Mouse (Mus musculus) intestine, postnatal 0 days (tissue): ENCODE results near the gene 4932414N04Rik. TPM values are rescaled to one million over a fixed set of nuclear protein-coding genes. Genes with fewer than 3 reads are reported as not detected.

Source experiments
- ATAC-seq: fragments of 200-750 bp; cut with Nextera tagmentation; 2 replicates; pipeline ENCODE4 v1.8.0; 2017; ENCODE audit warnings: mild to moderate bottlenecking, moderate TSS enrichment, moderate library complexity
- H3K27ac ChIP-seq: fragments of 300-500 bp; sonication (generic); 2 replicates; pipeline ENCODE4 v1.5.1; 2014; ENCODE audit warnings: mild to moderate bottlenecking, low read depth, low read length, moderate library complexity
- H3K27me3 ChIP-seq: fragments of 300-500 bp; sonication (generic); replicated peaks from 2 replicates; pipeline ENCODE4 v1.6.1; 2014; ENCODE audit warnings: low read length, mixed read lengths; ENCODE audit not compliant: control insufficient read depth, insufficient read depth
- H3K36me3 ChIP-seq: fragments of 300-500 bp; sonication (generic); 2 replicates; pipeline ENCODE4 v1.6.1; 2014; ENCODE audit warnings: mild to moderate bottlenecking, moderate library complexity; ENCODE audit not compliant: control insufficient read depth, insufficient read depth
- H3K4me1 ChIP-seq: fragments of 300-500 bp; sonication (generic); replicated peaks from 2 replicates; pipeline ENCODE4 v1.6.1; 2014; ENCODE audit warnings: antibody characterized with exemption, low read length, mixed read lengths; ENCODE audit not compliant: control insufficient read depth, insufficient read depth
- H3K4me2 ChIP-seq: fragments of 300-500 bp; sonication (generic); replicated peaks from 2 replicates; pipeline ENCODE4 v1.6.1; 2014; ENCODE audit warnings: low read depth, mild to moderate bottlenecking, moderate library complexity
- H3K4me3 ChIP-seq: fragments of 300-500 bp; sonication (generic); 2 replicates; pipeline ENCODE4 v1.5.1; 2014; ENCODE audit warnings: low read depth, low read length
- H3K9ac ChIP-seq: fragments of 300-500 bp; sonication (generic); 2 replicates; pipeline ENCODE4 v1.6.1; 2014; ENCODE audit warnings: mild to moderate bottlenecking, low read depth, low read length
- H3K9me3 ChIP-seq: fragments of 300-500 bp; sonication (generic); 2 replicates; pipeline ENCODE4 v1.6.1; 2016; ENCODE audit warnings: mixed run types; ENCODE audit not compliant: control insufficient read depth
- CTCF ChIP-seq: sonication (generic); IDR thresholded peaks from 2 replicates; pipeline ENCODE4 v1.5.1; 2016; ENCODE audit warnings: low read depth, mild to moderate bottlenecking, control low read depth, antibody characterized with exemption, moderate library complexity
- WGBS: fragments of 180-500 bp; shearing (Covaris S2); extraction: QIAGEN DNeasy Blood & Tissue Kit; methylation state at CpG from one replicate; pipeline ENCODE4 v1.1.7; 2014; 5-methylcytosine and 5-hydroxymethylcytosine counted together
- polyA plus RNA-seq: library from polyadenylated mRNA; unstranded; fragments of >200 nt; fragmentation: Nextera tagmentation; extraction: Ambion mirVana; gene quantifications from 2 replicates; pipeline ENCODE4 v1.2.1, GENCODE M21; 2015

4932414N04Rik gene
- polyA plus RNA-seq, 1 experiment from 2014 or later: not detected

- WGBS: 77% methylated on average over 5 of the region's 5 CpGs
- Histone ChIP-seq H3K4me2 (no peak overlapping the region), H3K36me3 (no peaks in the 10 kb centered on the region), H3K27ac (no peak overlapping the region), H3K27me3 (no peaks in the 10 kb centered on the region), H3K9ac (no peak overlapping the region), H3K4me1 (no peaks in the 10 kb centered on the region), H3K9me3 (no peaks in the 10 kb centered on the region), H3K4me3 (no peak overlapping the region)
- no peak for TF ChIP-seq CTCF
- ATAC-seq: no peak
Measured at GRCm38 (mm10) chr2:68792296-68792695, 136.0 kb downstream of the 4932414N04Rik start.

DNA sequence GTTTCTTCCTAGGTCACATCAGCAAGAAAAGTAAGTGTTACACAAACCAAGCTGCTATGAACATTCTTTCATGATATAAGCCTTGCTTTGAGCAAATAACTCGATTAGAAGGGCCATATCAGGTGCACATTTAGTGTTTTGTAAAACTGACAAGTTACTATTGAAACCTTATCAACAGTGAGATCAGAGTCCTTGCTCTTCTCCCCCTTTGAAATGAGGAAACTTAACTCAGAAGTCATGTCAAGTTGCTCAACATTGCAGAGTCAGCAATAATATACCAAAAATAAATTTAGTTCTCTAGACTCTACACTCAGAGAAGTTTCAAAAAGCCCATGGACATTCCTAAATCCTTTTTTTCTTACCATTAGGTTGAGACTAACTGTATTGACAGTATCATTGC lies 137.2 kb downstream of the 4932414N04Rik start:
- H3K9ac ChIP-seq: no peak overlapping the region
- ATAC-seq: no peak

DNA sequence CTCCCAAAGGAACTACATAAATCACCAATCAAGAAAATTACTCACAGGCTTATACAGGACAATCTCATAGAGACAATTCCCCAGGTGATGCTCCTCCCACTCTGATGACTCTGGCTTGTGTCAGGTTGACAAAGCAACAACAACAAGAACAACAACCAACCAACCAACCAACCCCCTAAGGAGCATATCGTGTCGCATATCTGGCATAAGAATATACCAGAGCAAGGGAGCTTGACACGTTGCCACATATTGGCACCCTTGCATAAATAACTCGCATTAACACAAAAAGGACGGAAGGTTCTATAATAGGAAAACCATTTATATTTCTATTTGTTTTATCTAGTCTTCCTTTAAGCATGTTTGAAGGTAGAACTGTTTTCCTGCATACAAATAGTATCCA lies 137.9 kb downstream of the 4932414N04Rik start:
- no peak overlapping the region for H3K9ac ChIP-seq
- H3K27ac ChIP-seq: no peak overlapping the region
- no peaks in the 10 kb centered on the region for H3K9me3 ChIP-seq
- TF ChIP-seq CTCF: no peak
- no peak for ATAC-seq
- H3K36me3 ChIP-seq: no peaks in the 10 kb centered on the region
- no peak overlapping the region for H3K4me2 ChIP-seq
- WGBS: 92% methylated on average over 5 of the region's 5 CpGs
- H3K4me3 ChIP-seq: no peak overlapping the region
- H3K27me3 ChIP-seq: no peaks in the 10 kb centered on the region
- no peaks in the 10 kb centered on the region for H3K4me1 ChIP-seq

More for the DNA sequence above, 137.2 kb downstream of the 4932414N04Rik start:
- no peaks in the 10 kb centered on the region for H3K9me3 ChIP-seq
- 65% methylated on average over 1 of the region's 1 CpGs for whole genome bisulfite sequencing
- no peaks in the 10 kb centered on the region for H3K4me1 ChIP-seq
- TF ChIP-seq CTCF: no peak
- H3K4me2 ChIP-seq: no peak overlapping the region
- H3K4me3 ChIP-seq: no peak overlapping the region
- H3K27ac ChIP-seq: no peak overlapping the region
- no peaks in the 10 kb centered on the region for H3K36me3 ChIP-seq
- H3K27me3 ChIP-seq: no peaks in the 10 kb centered on the region

DNA sequence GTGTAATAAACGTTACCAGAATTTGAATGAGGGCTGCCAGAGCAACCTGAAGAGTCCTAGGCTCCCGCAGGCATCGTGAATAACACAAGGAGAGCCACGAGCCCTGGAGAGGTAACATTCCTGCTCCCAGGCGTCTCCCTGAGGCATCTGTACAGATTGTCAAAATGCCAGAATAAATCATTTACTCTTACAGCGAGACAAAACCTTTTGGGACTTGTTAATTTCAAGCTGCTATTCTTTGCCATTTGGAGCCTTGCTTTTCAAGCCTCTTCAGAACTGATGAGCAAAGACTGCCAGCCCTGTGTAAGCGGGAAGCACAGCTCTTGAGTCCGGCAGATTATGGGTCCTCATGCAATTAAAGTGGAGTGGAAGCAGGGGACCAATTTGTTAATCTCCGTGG lies 138.3 kb downstream of the 4932414N04Rik start:
- Histone ChIP-seq H3K36me3 (no peaks in the 10 kb centered on the region), H3K9me3 (no peaks in the 10 kb centered on the region), H3K4me3 (no peak overlapping the region), H3K4me1 (no peaks in the 10 kb centered on the region), H3K9ac (no peak overlapping the region), H3K4me2 (no peak overlapping the region), H3K27me3 (no peaks in the 10 kb centered on the region), H3K27ac (no peak overlapping the region)
- no peak for ATAC-seq
- no peak for TF ChIP-seq CTCF
- 68% methylated on average over 9 of the region's 9 CpGs for WGBS

- no peak for ATAC-seq
- WGBS: 47% methylated on average over 10 of the region's 10 CpGs
- H3K4me2 ChIP-seq: no peak overlapping the region
Measured at GRCm38 (mm10) chr2:68796011-68796775, 139.9 kb downstream of the 4932414N04Rik start.

DNA sequence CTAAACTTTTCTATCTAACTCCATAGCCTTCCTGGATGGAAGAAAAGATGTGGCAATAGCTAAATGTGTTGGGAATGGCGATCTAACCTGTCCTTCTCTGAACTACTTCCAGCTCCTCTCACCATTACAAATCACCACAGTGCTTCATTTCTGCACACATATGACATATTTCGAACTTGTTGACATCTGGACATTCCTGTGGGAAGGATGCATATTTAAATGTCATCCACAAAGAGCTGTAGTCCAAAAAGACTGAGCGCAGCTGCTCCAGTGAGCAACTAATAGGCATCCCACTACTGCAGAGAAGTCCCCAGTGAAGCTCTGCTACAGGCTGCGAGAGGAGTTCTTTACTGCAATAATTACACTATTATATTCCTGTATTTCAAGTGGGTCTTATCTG lies 140.8 kb downstream of the 4932414N04Rik start:
- Histone ChIP-seq H3K36me3 (no peaks in the 10 kb centered on the region), H3K9me3 (no peaks in the 10 kb centered on the region), H3K4me3 (no peak overlapping the region), H3K4me1 (no peaks in the 10 kb centered on the region), H3K9ac (no peak overlapping the region), H3K27ac (no peak overlapping the region), H3K27me3 (no peaks in the 10 kb centered on the region), H3K4me2 (no peak overlapping the region)
- 77% methylated on average over 4 of the region's 4 CpGs for WGBS
- no peak for ATAC-seq
- TF ChIP-seq CTCF: no peak

More at GRCm38 (mm10) chr2:68796011-68796775, 139.9 kb downstream of the 4932414N04Rik start:
- Histone ChIP-seq H3K27me3 (no peaks in the 10 kb centered on the region), H3K9me3 (no peaks in the 10 kb centered on the region), H3K36me3 (no peaks in the 10 kb centered on the region), H3K4me1 (no peaks in the 10 kb centered on the region), H3K9ac (no peak overlapping the region), H3K4me3 (no peak overlapping the region), H3K27ac (no peak overlapping the region)
- TF ChIP-seq CTCF: no peak

Other genes with a start within 250 kb of the 4932414N04Rik start
- gene Stk39, start 184.2 kb upstream of the 4932414N04Rik start, polyA plus RNA-seq: 10.1 and 16.6 TPM in 2 replicates
- not detected in 2 replicates for gene 4933409G03Rik, start 74.1 kb upstream of the 4932414N04Rik start, polyA plus RNA-seq
- 21.5 and 21.8 TPM in 2 replicates for gene Cers6, start 205.0 kb downstream of the 4932414N04Rik start, polyA plus RNA-seq